Mouse (Mus musculus): ENCODE measurements around the gene Lexm. TPM values are rescaled to one million over a fixed set of nuclear protein-coding genes. Genes with fewer than 3 reads are reported as not detected.

The Lexm gene
- polyA plus RNA-seq, 1 experiment: 2.0 TPM

DNA sequence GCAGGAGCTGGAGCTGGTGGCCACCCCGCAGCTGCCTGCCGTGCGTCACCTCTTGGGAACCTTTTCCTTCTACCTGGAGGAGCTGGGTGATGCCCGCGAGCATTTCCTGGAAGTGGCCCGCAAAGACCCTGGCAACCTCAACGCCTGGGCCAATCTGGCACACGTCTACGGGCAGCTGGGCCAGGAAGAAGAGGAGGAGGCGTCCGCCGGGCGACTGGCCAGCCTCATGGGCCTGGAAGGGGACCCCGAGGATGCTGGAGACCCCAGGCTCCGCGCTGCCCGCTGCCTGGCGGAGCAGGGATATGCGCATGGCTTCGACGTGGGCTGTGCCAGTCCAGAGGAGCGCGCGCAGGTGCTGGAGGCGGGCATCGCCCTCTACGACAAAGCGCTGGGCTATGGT lies 5.7 kb upstream of the Lexm start:
- no peak for TF ChIP-seq EP300 (IDR thresholded peaks at IDR 0.05; ENCODE audit: insufficient read depth, low read depth, low read length)
- TF ChIP-seq POLR2A (IDR thresholded peaks at IDR 0.05; ENCODE audit: insufficient read depth, low read length): no peak
- no peak for TF ChIP-seq CTCF (IDR thresholded peaks at IDR 0.05; ENCODE audit: low read depth, low read length)
- H3K27ac ChIP-seq (ENCODE audit: insufficient read depth, low read length): no peak overlapping the region
- H3K9me3 ChIP-seq (replicated peaks; ENCODE audit: control insufficient read depth, insufficient read depth, low read length, poor library complexity, severe bottlenecking): no peaks in the 10 kb centered on the region
- peak overlapping the region; percentile 51 for H3K9ac ChIP-seq (ENCODE audit: low read depth, poor library complexity, severe bottlenecking)
- peaks cover 2% of the 10 kb centered on the region for H3K4me1 ChIP-seq (ENCODE audit: control insufficient read depth, insufficient read depth, low read length)
- no peaks in the 10 kb centered on the region for H3K27me3 ChIP-seq (ENCODE audit: control insufficient read depth, insufficient read depth, low read length, poor library complexity, severe bottlenecking)
- no peaks in the 10 kb centered on the region for H3K36me3 ChIP-seq (ENCODE audit: control insufficient read depth, insufficient read depth, low read length, poor library complexity, severe bottlenecking)
- peak overlapping the region; percentile 61 for H3K4me3 ChIP-seq (ENCODE audit: low read depth, low read length)

DNA sequence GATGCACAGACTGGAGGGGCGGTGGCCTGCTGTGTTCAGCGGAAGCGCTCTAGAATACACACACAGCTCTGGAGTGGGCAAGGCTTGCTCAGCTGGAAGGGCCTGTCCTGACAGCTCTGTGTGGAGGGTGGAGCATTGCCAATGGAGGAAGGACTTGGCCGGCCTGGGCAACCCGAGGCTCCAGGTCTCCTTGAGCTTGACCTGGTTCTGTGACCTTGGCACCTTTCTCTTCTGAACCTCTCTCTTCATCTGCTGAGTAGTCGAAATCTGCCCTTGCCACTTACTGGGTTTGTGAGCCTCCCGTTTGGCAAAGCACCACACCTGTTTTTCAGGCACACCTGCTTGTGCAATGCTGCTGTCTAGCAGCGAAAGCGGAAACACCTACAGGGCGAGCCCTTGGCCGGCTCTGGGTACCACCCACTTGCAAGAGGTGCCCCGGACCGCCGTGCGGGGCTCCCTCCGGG lies 5.0 kb upstream of the Lexm start, which contains the start of gene Ttc22:
TSS of gene Ttc22 (plus strand) at position 403 of the 464 bp plus-strand sequence.
- Histone ChIP-seq H3K9ac (ENCODE audit: low read depth, poor library complexity, severe bottlenecking) (peak within 1 kb of the TSS; percentile 51), H3K27ac (ENCODE audit: insufficient read depth, low read length) (no peak within 1 kb of the TSS), H3K27me3 (ENCODE audit: control insufficient read depth, insufficient read depth, low read length, poor library complexity, severe bottlenecking) (no peaks in the 10 kb centered on the region), H3K9me3 (replicated peaks; ENCODE audit: control insufficient read depth, insufficient read depth, low read length, poor library complexity, severe bottlenecking) (no peaks in the 10 kb centered on the region), H3K4me3 (ENCODE audit: low read depth, low read length) (peak within 1 kb of the TSS; percentile 61), H3K36me3 (ENCODE audit: control insufficient read depth, insufficient read depth, low read length, poor library complexity, severe bottlenecking) (no peaks in the 10 kb centered on the region), H3K4me1 (ENCODE audit: control insufficient read depth, insufficient read depth, low read length) (peaks cover 2% of the 10 kb centered on the region)
- TF ChIP-seq EP300 (IDR thresholded peaks at IDR 0.05; ENCODE audit: insufficient read depth, low read depth, low read length): 0 out of 2 replicates have a peak, but pooled peaks have one; percentile 27
- TF ChIP-seq CTCF (IDR thresholded peaks at IDR 0.05; ENCODE audit: low read depth, low read length): no peak
- TF ChIP-seq POLR2A (IDR thresholded peaks at IDR 0.05; ENCODE audit: insufficient read depth, low read length): no peak

- H3K9me3 ChIP-seq (replicated peaks; ENCODE audit: control insufficient read depth, insufficient read depth, low read length, poor library complexity, severe bottlenecking): no peaks in the 10 kb centered on the region
- H3K4me1 ChIP-seq (ENCODE audit: control insufficient read depth, insufficient read depth, low read length): peaks cover 2% of the 10 kb centered on the region
- H3K27me3 ChIP-seq (ENCODE audit: control insufficient read depth, insufficient read depth, low read length, poor library complexity, severe bottlenecking): no peaks in the 10 kb centered on the region
- TF ChIP-seq CTCF (IDR thresholded peaks at IDR 0.05; ENCODE audit: low read depth, low read length): no peak
- no peak for TF ChIP-seq POLR2A (IDR thresholded peaks at IDR 0.05; ENCODE audit: insufficient read depth, low read length)
- no peak for TF ChIP-seq EP300 (IDR thresholded peaks at IDR 0.05; ENCODE audit: insufficient read depth, low read depth, low read length)
- no peaks in the 10 kb centered on the region for H3K36me3 ChIP-seq (ENCODE audit: control insufficient read depth, insufficient read depth, low read length, poor library complexity, severe bottlenecking)
- no peak overlapping the region for H3K4me3 ChIP-seq (ENCODE audit: low read depth, low read length)
- no peak overlapping the region for H3K9ac ChIP-seq (ENCODE audit: low read depth, poor library complexity, severe bottlenecking)
- H3K27ac ChIP-seq (ENCODE audit: insufficient read depth, low read length): no peak overlapping the region
Measured at GRCm38 (mm10) chr4:106621428-106621827, 4.4 kb upstream of the Lexm start.

- Histone ChIP-seq H3K4me3 (ENCODE audit: low read depth, low read length) (no peak overlapping the region), H3K4me1 (ENCODE audit: control insufficient read depth, insufficient read depth, low read length) (peaks cover 2% of the 10 kb centered on the region), H3K9me3 (replicated peaks; ENCODE audit: control insufficient read depth, insufficient read depth, low read length, poor library complexity, severe bottlenecking) (no peaks in the 10 kb centered on the region), H3K9ac (ENCODE audit: low read depth, poor library complexity, severe bottlenecking) (no peak overlapping the region), H3K27ac (ENCODE audit: insufficient read depth, low read length) (no peak overlapping the region), H3K36me3 (ENCODE audit: control insufficient read depth, insufficient read depth, low read length, poor library complexity, severe bottlenecking) (no peaks in the 10 kb centered on the region), H3K27me3 (ENCODE audit: control insufficient read depth, insufficient read depth, low read length, poor library complexity, severe bottlenecking) (no peaks in the 10 kb centered on the region)
- TF ChIP-seq POLR2A (IDR thresholded peaks at IDR 0.05; ENCODE audit: insufficient read depth, low read length): no peak
- TF ChIP-seq EP300 (IDR thresholded peaks at IDR 0.05; ENCODE audit: insufficient read depth, low read depth, low read length): no peak
- TF ChIP-seq CTCF (IDR thresholded peaks at IDR 0.05; ENCODE audit: low read depth, low read length): no peak
Measured at GRCm38 (mm10) chr4:106618898-106619297, 1.9 kb upstream of the Lexm start.

DNA sequence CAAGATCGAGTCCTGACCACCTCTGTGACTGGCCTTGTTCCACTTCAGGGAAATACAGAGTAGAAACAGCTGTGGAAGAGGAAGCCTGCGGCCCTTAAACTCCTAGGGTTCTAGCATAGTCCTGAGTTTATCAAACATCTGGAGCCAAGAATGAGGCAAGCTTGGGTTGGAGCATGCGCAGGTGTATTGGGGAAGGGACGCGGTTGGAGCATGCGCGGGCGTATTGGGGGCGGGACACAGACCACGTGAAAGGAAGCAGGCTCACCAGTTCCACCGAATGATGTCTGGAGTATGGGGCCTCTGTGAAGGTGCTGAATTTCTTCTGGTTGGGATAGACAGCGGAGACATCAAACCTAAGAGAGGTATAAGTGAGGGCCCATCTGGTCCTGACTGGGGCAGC lies 1.4 kb downstream of the Lexm start:
- H3K4me3 ChIP-seq (ENCODE audit: low read depth, low read length): peak overlapping the region; percentile 72
- H3K9ac ChIP-seq (ENCODE audit: low read depth, poor library complexity, severe bottlenecking): peak overlapping the region; percentile 69
- no peaks in the 10 kb centered on the region for H3K36me3 ChIP-seq (ENCODE audit: control insufficient read depth, insufficient read depth, low read length, poor library complexity, severe bottlenecking)
- H3K27ac ChIP-seq (ENCODE audit: insufficient read depth, low read length): no peak overlapping the region
- TF ChIP-seq EP300 (IDR thresholded peaks at IDR 0.05; ENCODE audit: insufficient read depth, low read depth, low read length): no peak
- peak; percentile 38 for TF ChIP-seq POLR2A (IDR thresholded peaks at IDR 0.05; ENCODE audit: insufficient read depth, low read length)
- no peaks in the 10 kb centered on the region for H3K27me3 ChIP-seq (ENCODE audit: control insufficient read depth, insufficient read depth, low read length, poor library complexity, severe bottlenecking)
- no peaks in the 10 kb centered on the region for H3K4me1 ChIP-seq (ENCODE audit: control insufficient read depth, insufficient read depth, low read length)
- no peaks in the 10 kb centered on the region for H3K9me3 ChIP-seq (replicated peaks; ENCODE audit: control insufficient read depth, insufficient read depth, low read length, poor library complexity, severe bottlenecking)

DNA sequence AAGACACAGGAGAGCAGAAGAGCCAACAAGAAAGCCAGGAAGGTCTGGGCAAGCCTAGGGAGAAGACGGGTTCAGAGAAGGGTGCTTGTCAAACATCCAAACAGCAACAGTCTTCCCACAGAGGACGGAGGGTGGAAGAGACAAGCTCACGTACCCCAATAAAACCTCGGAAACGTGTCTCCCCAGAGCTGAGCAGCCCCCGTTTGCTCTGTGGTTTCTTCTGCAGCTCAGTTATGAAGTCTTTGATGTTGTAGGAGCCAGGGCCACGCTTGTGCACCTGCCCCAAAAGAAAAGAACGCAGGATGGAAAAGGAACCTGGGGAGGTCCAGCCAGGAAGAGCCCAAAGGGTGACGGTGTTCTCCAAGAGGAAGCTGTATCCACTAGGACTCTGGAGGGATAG lies 2.2 kb downstream of the Lexm start:
- TF ChIP-seq POLR2A (IDR thresholded peaks at IDR 0.05; ENCODE audit: insufficient read depth, low read length) (no peak), EP300 (IDR thresholded peaks at IDR 0.05; ENCODE audit: insufficient read depth, low read depth, low read length) (no peak), CTCF (IDR thresholded peaks at IDR 0.05; ENCODE audit: low read depth, low read length) (no peak)

More for the DNA sequence above, 2.2 kb downstream of the Lexm start:
- Histone ChIP-seq H3K9me3 (replicated peaks; ENCODE audit: control insufficient read depth, insufficient read depth, low read length, poor library complexity, severe bottlenecking) (no peaks in the 10 kb centered on the region), H3K4me1 (ENCODE audit: control insufficient read depth, insufficient read depth, low read length) (no peaks in the 10 kb centered on the region), H3K4me3 (ENCODE audit: low read depth, low read length) (peak overlapping the region; percentile 72), H3K27me3 (ENCODE audit: control insufficient read depth, insufficient read depth, low read length, poor library complexity, severe bottlenecking) (no peaks in the 10 kb centered on the region), H3K36me3 (ENCODE audit: control insufficient read depth, insufficient read depth, low read length, poor library complexity, severe bottlenecking) (no peaks in the 10 kb centered on the region), H3K27ac (ENCODE audit: insufficient read depth, low read length) (no peak overlapping the region), H3K9ac (ENCODE audit: low read depth, poor library complexity, severe bottlenecking) (peak overlapping the region; percentile 69)

Measured in ES-Bruce4 (cell line).